Mouse (Mus musculus): ENCODE results near the gene Mab21l2. TPM values are rescaled to one million over a fixed set of nuclear protein-coding genes. Genes with fewer than 3 reads are reported as not detected.

Mab21l2 gene
- polyA plus RNA-seq (2012; rRNA removed; ENCODE audit: low replicate concordance) = 0.23 TPM in 1 of 2 replicates, not detected in the other

DNA sequence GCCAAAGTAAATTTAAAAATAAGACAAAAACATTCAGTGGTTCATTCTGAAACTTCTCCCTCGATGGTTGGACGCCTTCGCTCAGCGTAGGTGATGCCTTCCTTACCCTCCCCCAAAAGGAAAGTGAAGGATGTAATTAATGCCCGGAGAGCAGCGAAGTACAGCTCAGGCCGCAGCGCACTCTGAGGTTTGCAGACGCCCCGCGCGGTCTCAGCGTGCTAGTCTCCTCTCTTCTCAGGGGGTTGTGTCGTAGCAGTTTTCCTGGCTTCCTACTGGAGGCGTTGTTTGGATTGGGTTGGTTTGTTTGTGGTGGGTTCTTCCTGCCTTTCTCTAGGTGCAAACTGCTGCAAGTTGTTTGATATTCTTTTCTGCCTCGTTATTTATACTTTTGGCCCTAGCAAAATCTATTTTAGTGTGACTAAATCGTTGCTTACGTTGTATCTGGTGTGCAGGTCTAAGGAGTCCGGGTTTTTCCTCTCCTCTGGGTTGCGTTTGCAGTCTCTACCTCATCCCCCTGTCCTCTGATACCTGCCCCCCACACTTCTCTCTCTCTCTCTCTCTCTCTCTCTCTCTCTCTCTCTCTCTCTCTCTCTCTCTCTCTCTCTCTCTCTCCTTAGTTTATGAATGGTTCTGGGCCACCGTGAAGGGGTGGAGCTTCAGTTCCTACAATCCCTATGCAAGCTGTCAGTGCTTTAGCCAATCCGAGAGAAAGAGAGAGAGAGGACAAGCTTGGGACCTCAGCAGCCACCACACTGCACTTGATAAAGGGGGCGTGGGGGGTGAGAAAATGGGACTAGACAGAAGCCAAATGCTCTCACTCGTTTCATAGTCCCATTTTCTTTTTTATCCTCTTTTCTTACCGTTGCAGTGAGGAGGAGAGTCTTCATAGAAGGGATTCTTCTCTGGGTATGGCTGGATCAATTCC is at the start of gene Mab21l2:
Gene Mab21l2 (minus strand): TSS at position 539 of the 925 bp plus-strand sequence.

